Mouse (Mus musculus): Measurements from ENCODE around the gene Gse1. TPM values are rescaled to one million over a fixed set of nuclear protein-coding genes. Genes with fewer than 3 reads are reported as not detected.

Gene Gse1
- total RNA-seq, 2 experiments from 2014 or later: 28.9 to 30.8 TPM

GRCm38 (mm10) chr8:120497503-120497946 is 269.3 kb downstream of the Gse1 start:
- no peak for DNase-seq
- intact Hi-C loops (cut with DNase I): no loop called here

GRCm38 (mm10) chr8:120498349-120498831 is 270.1 kb downstream of the Gse1 start:
- intact Hi-C loops (cut with DNase I): no loop called here
- DNase-seq: no peak

GRCm38 (mm10) chr8:120498926-120499605 is 270.8 kb downstream of the Gse1 start:
- intact Hi-C loops (cut with DNase I): no loop called here
- DNase-seq: peak; percentile 63 to 71

GRCm38 (mm10) chr8:120500701-120501261 is 272.5 kb downstream of the Gse1 start:
- peak in 1 of 2 experiments; percentile 26 for DNase-seq
- intact Hi-C loops (cut with DNase I): no loop called here

- intact Hi-C loops (cut with DNase I): no loop called here
Measured at GRCm38 (mm10) chr8:120501426-120501825, 273.2 kb downstream of the Gse1 start.

GRCm38 (mm10) chr8:120502428-120502827 is 274.2 kb downstream of the Gse1 start:
- intact Hi-C loops (cut with DNase I): no loop called here
- DNase-seq: no peak

More at GRCm38 (mm10) chr8:120501426-120501825, 273.2 kb downstream of the Gse1 start:
- no peak for DNase-seq

GRCm38 (mm10) chr8:120504251-120505081 is 276.2 kb downstream of the Gse1 start:
- intact Hi-C loops (cut with DNase I): no loop called here

GRCm38 (mm10) chr8:120505082-120505511 is 276.8 kb downstream of the Gse1 start:
- no peak for DNase-seq
- intact Hi-C loops (cut with DNase I): no loop called here

More at GRCm38 (mm10) chr8:120504251-120505081, 276.2 kb downstream of the Gse1 start:
- DNase-seq: peak; percentile 58 to 62

- intact Hi-C loops (cut with DNase I): no loop called here
- DNase-seq: no peak
Measured at GRCm38 (mm10) chr8:120505619-120506310, 277.5 kb downstream of the Gse1 start.

- no peak for DNase-seq
- intact Hi-C loops (cut with DNase I): no loop called here
Measured at GRCm38 (mm10) chr8:120506562-120506961, 278.3 kb downstream of the Gse1 start.

GRCm38 (mm10) chr8:120507290-120507689 is 279.0 kb downstream of the Gse1 start:
- DNase-seq: no peak
- intact Hi-C loops (cut with DNase I): no loop called here

- intact Hi-C loops (cut with DNase I): no loop called here
Measured at GRCm38 (mm10) chr8:120509136-120510034, 281.1 kb downstream of the Gse1 start.

GRCm38 (mm10) chr8:120510035-120510416 is 281.8 kb downstream of the Gse1 start:
- intact Hi-C loops (cut with DNase I): no loop called here
- DNase-seq: no peak

More at GRCm38 (mm10) chr8:120509136-120510034, 281.1 kb downstream of the Gse1 start:
- no peak for DNase-seq

GRCm38 (mm10) chr8:120510863-120511457 is 282.7 kb downstream of the Gse1 start:
- intact Hi-C loops (cut with DNase I): no loop called here
- no peak for DNase-seq

- DNase-seq: no peak
- intact Hi-C loops (cut with DNase I): no loop called here
Measured at GRCm38 (mm10) chr8:120511737-120512136, 283.5 kb downstream of the Gse1 start.

GRCm38 (mm10) chr8:120512326-120512725 is 284.1 kb downstream of the Gse1 start:
- no peak for DNase-seq

GRCm38 (mm10) chr8:120513145-120513544 is 284.9 kb downstream of the Gse1 start:
- intact Hi-C loops (cut with DNase I): no loop called here
- DNase-seq: no peak

More at GRCm38 (mm10) chr8:120512326-120512725, 284.1 kb downstream of the Gse1 start:
- intact Hi-C loops (cut with DNase I): no loop called here

GRCm38 (mm10) chr8:120513638-120514461 is 285.6 kb downstream of the Gse1 start:
- no peak for DNase-seq
- intact Hi-C loops (cut with DNase I): no loop called here

Data from gastrocnemius, postnatal 36 days (tissue).